Mouse (Mus musculus) skeletal muscle tissue, adult 2 months (tissue): ENCODE measurements around the gene Klc2.

Experiments used
- DNase-seq: peaks from one replicate; pipeline ENCODE4 v3.0.0-alpha.2; 2012; ENCODE audit warnings: low read depth, low spot score

The Klc2 gene

DNA sequence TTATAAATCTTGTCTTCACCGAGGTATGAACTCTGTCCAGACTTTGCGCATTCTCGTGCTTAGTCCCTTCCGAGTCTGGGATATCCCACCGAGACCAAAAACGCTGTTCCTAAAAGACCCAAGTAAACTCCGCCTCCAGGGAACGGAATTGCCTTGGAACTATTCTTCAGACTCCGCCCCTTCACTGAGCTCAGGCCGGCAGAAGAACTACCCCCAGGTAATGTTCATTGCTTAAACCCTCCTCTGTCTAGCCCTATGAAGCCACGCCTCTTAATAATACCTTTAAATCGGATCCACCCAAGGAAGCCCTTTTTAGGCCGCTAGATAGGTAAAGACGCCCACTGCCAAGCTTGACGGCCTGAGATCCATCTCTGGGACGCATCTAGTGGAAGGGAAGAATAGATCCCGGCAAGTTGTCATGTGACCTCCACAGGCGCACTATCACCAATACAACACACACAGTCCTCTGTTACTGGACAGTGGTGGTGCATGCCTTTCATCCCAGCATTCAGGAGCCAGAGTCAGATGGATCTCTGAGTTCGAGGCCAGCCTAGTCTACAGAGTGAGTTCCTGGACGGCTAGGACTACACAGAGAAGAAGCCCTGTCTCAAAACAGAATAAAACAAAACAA, 45.9 kb downstream of the Klc2 start:
- DNase-seq: no peak

DNA sequence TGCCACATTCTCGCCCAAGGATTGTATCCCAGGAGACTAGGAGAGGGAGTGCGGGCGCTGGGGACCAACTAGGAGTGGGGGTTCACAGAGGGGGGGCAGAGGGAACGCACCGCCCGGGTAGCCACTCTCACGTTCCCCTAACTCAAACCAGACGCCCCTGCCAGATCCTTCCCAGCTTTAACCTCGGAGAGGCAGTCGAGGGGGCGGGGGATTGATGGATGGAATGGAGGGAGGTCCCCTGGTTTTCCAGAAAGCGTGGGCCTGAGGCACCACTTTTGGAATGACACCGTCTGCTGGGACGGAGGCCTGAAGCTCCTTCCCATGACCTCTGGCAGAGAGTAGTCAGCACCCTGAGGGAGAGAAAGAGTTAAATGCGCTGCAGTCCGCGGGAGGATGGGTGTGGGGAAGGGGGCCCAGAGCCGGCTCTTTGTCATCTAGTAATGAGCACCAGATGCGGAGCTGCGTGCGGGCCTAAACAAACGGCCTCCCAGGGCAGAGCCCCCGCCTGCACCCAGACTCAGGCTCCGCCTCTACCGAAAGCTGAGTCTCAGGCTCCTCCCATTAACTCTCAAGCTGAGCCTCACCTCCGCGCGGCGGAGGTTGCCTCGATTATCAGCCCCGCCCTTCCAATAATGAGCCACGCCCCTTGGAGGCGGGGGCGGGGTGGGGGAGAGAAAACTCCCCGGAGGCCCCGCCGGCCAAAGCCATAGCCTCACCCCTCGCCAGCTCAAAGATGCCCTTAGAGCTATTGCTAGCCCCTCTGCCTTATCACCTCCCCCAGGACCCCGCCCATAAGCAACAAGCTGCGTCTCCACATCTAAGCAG, 46.6 kb downstream of the Klc2 start:
- peak; percentile 77 for DNase-seq

DNA sequence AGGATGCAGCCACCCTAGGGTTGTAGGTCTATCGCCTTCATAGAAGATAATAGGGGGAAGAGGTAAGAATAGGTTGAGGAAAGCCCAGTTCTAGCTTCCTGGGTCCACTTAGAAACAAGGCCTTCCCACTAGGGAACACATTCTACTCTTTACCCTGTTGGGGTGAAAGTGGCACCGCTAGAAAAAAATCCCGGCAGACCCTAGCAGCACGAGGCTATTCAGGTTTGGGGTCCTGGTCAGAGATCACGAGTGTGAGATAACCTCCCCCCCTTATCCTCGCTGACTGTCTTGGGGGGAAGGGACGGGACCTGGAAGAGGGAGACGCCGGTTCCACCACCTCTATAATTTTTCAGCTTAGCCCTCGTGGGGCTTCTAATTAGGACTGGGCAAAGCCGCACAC, 47.3 kb downstream of the Klc2 start:
- no peak for DNase-seq

DNA sequence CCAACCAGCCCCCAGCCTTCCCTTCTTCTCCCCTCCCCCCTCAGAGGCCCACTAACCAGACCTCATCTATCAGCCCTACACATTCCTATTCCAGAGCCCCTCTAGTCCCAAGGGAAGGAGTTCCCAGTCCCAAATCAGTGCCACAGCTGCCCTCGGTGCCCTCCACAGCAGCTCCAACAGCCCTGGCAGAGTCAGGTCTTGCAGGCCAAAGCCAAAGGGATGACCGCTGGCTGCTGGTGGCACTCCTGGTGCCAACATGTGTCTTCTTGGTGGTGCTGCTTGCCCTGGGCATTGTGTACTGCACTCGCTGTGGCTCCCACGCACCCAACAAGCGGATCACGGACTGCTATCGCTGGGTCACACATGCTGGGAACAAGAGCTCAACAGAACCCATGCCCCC, 48.4 kb downstream of the Klc2 start:
- no peak for DNase-seq

DNA sequence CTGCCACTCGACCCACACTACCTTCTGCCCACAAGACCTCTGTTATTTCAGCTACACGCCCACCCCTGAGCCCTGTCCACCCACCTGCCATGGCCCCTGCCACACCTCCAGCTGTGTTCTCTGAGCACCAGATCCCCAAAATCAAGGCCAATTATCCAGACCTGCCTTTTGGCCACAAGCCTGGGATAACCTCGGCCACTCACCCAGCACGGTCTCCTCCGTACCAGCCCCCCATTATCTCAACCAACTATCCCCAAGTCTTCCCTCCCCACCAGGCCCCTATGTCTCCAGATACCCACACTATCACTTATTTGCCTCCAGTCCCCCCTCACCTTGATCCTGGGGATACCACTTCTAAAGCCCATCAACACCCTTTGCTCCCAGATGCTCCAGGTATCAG, 48.9 kb downstream of the Klc2 start:
- DNase-seq: no peak

DNA sequence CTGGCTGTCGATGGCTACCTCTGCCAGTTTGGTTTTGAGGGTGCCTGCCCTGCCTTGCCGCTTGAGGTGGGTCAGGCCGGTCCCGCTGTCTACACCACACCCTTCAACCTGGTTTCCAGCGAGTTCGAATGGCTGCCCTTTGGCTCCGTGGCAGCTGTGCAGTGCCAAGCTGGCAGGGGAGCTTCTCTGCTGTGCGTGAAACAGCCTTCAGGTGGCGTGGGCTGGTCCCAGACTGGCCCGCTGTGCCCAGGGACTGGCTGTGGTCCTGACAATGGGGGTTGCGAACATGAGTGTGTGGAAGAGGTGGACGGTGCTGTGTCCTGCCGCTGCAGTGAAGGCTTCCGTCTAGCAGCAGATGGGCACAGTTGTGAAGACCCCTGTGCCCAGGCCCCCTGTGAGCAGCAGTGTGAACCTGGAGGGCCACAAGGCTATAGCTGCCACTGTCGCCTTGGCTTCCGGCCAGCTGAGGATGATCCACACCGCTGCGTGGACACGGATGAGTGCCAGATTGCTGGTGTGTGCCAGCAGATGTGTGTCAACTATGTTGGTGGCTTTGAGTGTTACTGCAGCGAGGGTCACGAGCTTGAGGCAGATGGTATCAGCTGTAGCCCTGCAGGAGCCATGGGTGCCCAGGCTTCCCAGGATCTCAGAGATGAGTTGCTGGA, 49.7 kb downstream of the Klc2 start:
- DNase-seq: no peak

DNA sequence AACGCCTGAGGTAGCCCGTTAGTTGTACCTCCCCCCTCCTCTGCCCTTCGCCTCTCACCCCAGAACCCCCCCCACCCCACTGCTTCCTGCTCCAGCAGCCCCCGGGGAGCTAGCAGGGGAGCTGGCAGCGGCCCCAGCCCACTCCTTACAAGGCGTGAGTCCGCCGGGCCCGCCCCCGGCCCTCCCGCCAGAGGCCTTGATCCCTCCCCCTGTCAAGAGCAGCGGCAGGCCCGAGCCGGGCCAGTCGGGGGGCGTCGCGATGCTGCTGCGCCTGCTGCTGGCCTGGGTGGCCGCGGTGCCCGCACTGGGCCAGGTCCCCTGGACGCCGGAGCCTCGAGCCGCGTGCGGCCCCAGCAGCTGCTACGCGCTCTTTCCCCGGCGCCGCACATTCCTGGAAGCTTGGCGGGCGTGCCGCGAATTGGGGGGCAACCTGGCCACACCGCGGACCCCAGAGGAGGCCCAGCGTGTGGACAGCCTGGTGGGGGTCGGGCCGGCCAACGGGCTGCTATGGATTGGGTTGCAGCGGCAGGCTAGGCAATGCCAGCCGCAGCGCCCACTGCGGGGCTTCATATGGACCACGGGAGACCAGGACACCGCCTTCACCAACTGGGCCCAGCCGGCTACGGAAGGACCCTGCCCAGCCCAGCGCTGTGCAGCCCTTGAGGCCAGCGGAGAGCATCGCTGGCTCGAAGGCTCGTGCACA, 50.3 kb downstream of the Klc2 start, which contains the start of gene Cd248:
Gene Cd248 (plus strand): TSS at position 212 of the 703 bp plus-strand sequence.
- peak; percentile 84 for DNase-seq

DNA sequence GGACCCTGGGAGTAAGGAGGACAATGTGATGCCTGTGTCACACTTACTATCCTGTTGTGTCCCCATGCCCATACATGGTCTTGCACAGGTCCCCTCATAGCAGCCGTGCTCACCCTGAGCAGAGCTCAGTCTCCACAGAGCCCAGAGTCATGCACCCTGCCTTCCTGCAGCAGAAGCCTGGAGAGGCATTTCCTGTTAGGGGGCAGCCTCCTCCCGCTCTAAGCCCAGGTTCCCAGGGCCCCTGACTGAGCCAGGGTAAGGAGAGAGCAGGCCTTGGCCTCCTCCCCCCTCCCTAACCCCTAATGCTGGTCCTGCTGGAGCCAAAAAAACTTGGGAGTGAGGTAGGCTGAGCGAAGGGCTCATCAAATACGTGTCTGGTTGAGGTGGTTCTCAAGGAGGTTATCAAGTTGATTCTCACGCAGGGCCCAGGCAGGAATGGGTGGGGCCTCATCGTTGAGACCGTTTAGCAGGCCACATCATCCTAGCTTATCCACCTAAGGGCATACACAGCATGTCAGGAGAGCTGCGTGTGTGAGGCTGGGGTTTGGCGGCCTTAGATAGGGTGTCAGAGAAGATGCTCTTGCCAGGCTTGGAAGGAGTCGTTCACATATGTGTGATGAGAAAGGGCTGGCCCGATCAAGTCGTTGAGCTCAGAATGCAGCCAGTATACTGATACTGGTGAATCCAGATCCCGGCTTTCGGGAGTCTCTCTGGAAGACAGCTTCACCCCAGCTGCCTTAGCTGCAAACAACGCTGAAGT, 51.1 kb downstream of the Klc2 start:
- DNase-seq: no peak

DNA sequence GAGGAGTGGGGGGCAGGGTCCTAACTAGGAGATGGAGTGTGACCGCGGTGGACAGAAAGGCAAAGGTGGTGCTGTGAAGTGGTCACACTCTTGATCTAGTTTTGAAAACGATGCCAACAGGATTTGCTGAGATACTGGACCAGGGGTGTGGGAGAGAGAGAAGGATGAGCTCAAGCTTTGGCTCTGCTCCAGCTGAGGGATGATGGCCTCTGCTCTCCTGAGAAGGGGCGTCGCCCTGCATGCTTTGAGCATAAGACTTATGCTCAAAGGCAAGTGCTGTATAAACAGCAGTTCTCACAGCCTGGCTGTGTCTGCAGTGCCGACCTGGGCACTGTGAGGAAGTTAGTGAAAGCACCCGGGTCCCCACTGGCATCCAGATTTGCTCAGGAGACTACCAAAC, 53.3 kb downstream of the Klc2 start:
- DNase-seq: peak; percentile 83

DNA sequence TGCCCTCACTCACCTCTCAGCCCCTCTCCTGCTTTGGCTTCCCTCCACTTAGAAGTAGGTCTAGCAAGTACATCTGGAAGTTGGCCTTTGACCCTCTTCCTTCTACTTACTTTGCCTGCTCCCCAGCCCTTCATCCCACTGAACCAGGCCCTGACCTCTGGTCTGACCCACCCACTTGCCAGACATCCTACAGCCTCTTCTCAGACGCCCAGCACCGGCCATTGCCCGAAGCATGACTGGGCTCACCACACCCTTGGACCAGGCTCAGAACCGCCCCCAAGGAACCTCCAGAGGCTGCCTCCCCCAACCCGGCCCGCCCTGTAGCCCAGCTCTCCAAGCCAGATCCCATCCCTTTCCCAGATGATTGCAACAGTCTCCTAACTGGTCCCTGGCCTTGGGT, 55.9 kb downstream of the Klc2 start:
- DNase-seq: peak; percentile 73

DNA sequence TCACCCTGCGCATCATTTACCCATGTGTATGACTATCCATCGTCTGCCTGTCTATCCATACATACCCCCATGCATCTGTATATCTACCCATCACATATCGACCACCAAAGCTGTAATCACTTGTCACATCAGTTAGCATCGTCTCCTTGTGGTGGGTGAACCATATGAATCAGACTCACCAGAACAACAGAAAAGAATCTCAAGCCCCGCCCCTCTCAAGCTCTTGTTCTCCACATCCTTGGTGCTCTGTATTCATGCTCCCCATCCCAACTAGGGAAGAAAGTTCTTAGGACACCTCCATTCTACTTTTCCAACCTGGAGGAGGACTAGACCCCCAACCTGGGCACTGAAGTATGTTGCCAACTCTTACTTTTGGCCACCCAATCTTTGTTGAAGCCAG, 56.3 kb downstream of the Klc2 start:
- DNase-seq: no peak

DNA sequence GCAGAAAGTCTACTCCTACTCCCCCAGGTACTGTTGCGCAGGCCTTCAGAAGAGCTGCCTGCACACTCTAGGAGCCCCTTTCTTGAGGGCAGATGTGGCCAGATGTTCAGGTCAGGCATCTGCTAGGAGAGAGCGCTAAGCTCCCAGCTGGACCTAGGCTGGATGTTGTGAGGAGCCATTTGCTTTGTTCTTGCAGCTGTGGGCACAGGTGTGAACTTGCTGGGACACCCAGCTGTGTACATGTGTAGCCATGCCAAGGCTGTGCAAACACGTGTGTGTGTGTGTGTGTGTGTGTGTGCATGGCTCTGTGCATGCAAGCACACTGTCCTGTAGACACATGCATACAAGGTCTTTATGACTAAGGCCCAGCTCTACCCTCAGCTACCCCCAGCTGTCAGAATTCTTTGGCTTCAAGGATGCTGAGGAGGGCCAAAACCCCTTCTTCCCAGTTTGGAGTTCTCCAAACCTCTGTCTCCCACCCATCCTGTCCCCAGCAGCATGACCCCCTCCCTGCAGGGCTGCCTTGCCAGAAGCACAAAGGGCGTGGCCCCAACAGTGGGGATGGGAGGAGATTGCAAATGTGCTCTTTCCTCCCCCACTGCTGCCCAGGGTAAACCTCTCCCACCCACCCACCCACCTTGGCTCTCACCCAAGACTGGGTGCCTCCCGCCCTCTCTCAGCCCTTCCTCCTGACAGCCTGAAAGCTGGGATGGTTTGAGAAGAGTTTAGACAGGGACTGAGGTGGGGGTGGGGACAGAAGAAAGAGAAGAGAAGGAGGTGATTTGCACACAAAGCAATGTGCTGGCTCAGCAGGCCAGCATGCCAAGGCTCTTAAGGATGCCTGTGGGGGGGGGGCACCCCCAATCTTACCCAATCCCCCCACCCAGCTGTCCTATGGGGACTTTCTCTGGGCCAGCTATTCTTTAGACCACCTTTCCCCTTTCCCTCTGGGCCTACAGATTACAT, 57.7 kb downstream of the Klc2 start:
- DNase-seq: no peak

DNA sequence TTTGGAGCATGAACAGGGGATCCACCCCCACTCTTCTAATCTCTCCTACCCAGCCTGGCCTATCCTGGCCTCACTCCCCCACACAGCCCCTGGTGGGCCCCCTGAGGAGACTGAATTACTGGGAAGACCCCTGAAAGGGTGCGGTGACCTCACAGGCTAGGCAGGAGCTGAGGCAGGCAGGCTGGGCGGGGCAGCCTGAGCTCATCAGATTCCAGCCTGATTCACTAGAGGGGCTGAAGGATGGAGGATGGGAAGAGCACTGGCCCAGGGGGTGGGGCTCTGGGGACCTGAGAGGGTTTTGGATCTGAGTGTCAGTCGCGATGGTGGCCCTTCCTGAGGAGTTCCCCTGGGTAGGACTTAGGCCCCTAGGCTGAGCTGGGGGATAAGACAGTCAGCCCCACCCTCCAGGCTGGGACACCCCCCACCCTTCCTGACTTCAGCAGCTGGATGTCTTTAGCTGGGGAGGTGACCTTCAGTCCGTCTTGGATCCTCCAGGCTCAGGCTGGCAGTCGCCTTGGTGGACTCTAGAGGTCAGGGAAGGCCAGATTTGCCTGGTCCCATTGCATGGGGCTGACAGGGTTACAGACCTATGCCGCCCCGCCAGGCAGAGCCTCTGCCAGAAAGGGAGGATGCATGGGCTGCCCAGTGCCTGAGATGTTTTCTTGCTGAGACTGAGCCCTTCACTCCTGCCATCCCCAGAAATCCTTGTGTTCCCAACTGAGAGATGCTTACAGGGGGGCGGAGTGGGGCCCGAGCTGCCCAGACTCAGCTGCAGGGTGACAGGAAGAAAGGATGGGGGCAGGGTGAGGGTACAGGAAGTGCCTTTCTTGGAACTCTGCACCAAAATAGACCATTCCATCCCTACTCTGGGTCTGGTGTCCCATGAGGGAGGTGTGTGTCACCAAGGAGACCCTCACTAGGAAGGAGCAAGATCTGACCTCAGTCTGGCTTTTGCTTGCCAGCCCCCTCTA, 59.3 kb downstream of the Klc2 start:
- no peak for DNase-seq

DNA sequence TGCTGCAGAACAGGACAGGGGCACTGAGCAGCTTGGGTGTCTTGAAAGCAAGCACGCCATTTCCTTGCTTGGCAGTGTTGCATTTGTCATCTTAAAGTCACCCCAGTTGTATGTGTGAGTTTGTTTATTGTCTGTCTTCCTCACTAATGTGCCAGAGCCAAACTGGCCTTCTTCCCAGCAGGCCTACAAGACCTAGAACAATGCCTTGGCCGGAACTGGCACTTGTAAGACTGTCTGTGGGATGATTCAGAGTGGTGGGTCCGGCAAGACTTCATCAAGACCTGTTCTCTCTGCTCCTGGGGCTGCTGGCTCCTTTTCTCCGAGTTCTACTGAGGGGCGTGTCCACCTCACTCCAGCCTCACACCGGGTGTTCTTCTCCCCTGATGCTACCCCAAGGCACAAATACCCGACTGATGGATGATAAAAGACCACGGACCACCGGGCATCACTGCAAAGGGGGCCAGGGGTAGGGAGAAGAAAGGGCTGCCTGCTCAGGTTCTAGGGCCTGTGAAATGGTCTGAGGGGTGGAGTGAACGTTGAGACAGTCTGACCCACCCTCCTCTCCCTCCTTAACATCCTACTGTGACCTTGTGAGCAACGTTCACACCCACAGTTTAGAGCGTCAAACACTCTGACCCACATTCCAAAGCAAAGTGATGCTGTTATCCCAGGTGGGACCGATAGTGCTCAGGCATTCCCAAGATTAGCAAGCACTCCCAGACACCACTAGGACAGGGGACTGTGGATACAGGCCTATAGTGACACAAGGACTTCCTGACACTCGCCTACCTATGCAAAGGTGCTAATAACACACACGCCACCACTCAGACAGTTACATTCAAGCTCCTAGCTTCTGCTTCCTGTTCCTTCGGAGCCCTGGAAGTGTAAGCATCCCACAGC, 60.2 kb downstream of the Klc2 start:
- no peak for DNase-seq
